Mouse (Mus musculus): ENCODE results near the gene Cbx5. TPM values are rescaled to one million over a fixed set of nuclear protein-coding genes. Genes with fewer than 3 reads are reported as not detected.
A peak's percentile ranks its signal among the peaks of the same experiment; 100 is the strongest.

Cbx5 gene
- 78.9 and 85.6 TPM in 2 replicates for polyA plus RNA-seq (2015; fragmentation: Nextera tagmentation; extraction: Ambion mirVana)

GRCm38 (mm10) chr15:103239685-103240159 lies at the start of gene Cbx5:
Gene Cbx5 (minus strand): TSS chr15:103239816.

GRCm38 (mm10) chr15:103272419-103273279 lies 33.0 kb upstream of the Cbx5 start, which contains the start of gene Copz1:
Gene Copz1 (plus strand): TSS chr15:103272714.

GRCm38 (mm10) chr15:103257790-103258728 lies 18.4 kb upstream of the Cbx5 start, which contains the start of gene Nfe2:
Gene Nfe2 (minus strand): TSS chr15:103258403.

GRCm38 (mm10) chr15:103240160-103241028 lies 778 bp upstream of the Cbx5 start, which contains the start of gene Hnrnpa1:
Gene Hnrnpa1 (plus strand): TSS chr15:103240432.

GRCm38 (mm10) chr15:103167042-103167615 lies 72.5 kb downstream of the Cbx5 start, which contains the start of gene Smug1:
Gene Smug1 (minus strand): TSS chr15:103167092.

MicroRNAs within 50 kb of the gene (microRNA counts, 519-probe panel; counts per million panel counts)
- 4,953 counts per million, percentile 57 among the panel's probes with 10 or more counts for microRNA mmu-miR-148b

Small RNA genes lying within 50 kb of the gene (microRNA-seq; reads per million reads assigned to microRNA genes)
- gene Mir148b, result 286 reads per million, percentile 59 among the genes with 10 or more reads in this experiment

Other genes with a start within 250 kb of the Cbx5 start
- 27.7 and 63.8 TPM in 2 replicates for gene Hoxc8, start 249.2 kb downstream of the Cbx5 start, polyA plus RNA-seq (2015; fragmentation: Nextera tagmentation; extraction: Ambion mirVana)
- 12.5 and 22.4 TPM in 2 replicates for gene Hoxc6, start 241.6 kb downstream of the Cbx5 start, polyA plus RNA-seq (2015; fragmentation: Nextera tagmentation; extraction: Ambion mirVana)
- gene Hoxc4, start 220.9 kb downstream of the Cbx5 start, polyA plus RNA-seq (2015; fragmentation: Nextera tagmentation; extraction: Ambion mirVana), result 10.9 and 19.8 TPM in 2 replicates
- gene Smug1, start 72.7 kb downstream of the Cbx5 start, polyA plus RNA-seq (2015; fragmentation: Nextera tagmentation; extraction: Ambion mirVana), result 9.8 and 10.9 TPM in 2 replicates
- gene Hnrnpa1, start 616 bp upstream of the Cbx5 start, polyA plus RNA-seq (2015; fragmentation: Nextera tagmentation; extraction: Ambion mirVana), result 397 and 427 TPM in 2 replicates
- 0.43 and 0.88 TPM in 2 replicates for gene Nfe2, start 18.6 kb upstream of the Cbx5 start, polyA plus RNA-seq (2015; fragmentation: Nextera tagmentation; extraction: Ambion mirVana)
- 157 and 169 TPM in 2 replicates for gene Copz1, start 32.9 kb upstream of the Cbx5 start, polyA plus RNA-seq (2015; fragmentation: Nextera tagmentation; extraction: Ambion mirVana)
- gene Gpr84, start 70.8 kb upstream of the Cbx5 start, polyA plus RNA-seq (2015; fragmentation: Nextera tagmentation; extraction: Ambion mirVana), result 0.65 and 0.93 TPM in 2 replicates
- gene Zfp385a, start 100.3 kb upstream of the Cbx5 start, polyA plus RNA-seq (2015; fragmentation: Nextera tagmentation; extraction: Ambion mirVana), result 25.7 and 27.6 TPM in 2 replicates
- 3.8 and 4.8 TPM in 2 replicates for gene Itga5, start 126.9 kb upstream of the Cbx5 start, polyA plus RNA-seq (2015; fragmentation: Nextera tagmentation; extraction: Ambion mirVana)
- 0.32 TPM in 1 of 2 replicates, not detected in the other for gene Gtsf1, start 190.7 kb upstream of the Cbx5 start, polyA plus RNA-seq (2015; fragmentation: Nextera tagmentation; extraction: Ambion mirVana)
- gene Gtsf2, start 208.7 kb upstream of the Cbx5 start, polyA plus RNA-seq (2015; fragmentation: Nextera tagmentation; extraction: Ambion mirVana), result 0.33 and 0.44 TPM in 2 replicates
- 2.1 TPM in 2 replicates for gene Nckap1l, start 214.0 kb upstream of the Cbx5 start, polyA plus RNA-seq (2015; fragmentation: Nextera tagmentation; extraction: Ambion mirVana)